Mouse (Mus musculus): ENCODE data around the gene Slc11a1. TPM values are rescaled to one million over a fixed set of nuclear protein-coding genes. Genes with fewer than 3 reads are reported as not detected.

Slc11a1 gene
- total RNA-seq, 2 experiments from 2014 or later, result 48.1 to 60.8 TPM

DNA sequence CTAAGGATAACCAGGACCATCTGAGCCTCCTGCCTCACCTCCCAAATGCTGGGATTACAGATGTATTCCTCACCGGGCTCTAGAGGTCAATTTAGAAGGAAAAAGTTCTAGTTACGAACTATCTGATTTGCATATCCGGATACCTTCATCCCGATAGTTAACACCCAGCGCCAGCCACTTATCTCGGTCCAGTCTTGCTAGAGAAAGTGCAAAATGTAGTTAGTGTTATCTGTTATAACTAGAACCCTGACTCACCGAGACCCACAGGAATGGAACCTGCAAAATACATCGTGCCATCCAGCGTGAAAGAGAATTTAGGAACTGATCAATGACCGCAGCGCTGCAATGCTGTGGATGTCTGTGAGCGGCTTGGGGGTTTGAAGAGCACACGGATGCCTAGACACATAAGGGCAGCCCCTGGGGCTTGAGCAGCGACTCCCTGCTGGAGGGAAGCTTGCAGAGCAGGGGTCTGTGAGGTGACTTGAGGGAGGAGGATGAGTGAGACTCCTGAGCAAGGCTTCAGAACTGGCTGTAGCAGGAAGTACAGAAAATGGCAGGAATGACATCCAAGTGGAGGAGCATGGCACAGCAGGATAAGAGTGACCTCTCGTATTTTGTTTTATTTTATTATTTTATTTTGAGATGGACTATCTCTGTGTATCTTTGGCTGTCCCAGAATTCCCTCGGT, 26.2 kb downstream of the Slc11a1 start:
- ATAC-seq (ENCODE audit: poor library complexity, severe bottlenecking), result no peak

DNA sequence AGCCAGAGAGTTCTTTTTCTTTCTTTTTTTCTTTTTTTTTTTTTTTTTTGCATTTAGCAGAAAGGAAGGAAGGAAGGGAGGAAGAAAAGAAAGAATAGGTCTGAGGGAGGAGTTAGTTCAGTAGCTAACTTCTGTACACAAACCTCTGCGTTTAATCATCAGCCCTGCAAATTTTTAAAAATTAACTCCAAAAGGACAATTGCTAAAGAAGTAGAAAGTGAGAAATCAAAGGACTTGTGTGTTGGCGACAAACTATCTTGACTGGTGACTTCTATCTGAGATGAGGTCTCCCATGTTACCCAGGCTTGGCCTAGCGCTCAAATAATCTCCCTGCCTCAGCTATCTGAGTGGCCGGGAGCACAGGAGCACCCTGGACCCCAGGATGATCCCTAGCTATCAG, 29.2 kb downstream of the Slc11a1 start:
- ATAC-seq (ENCODE audit: poor library complexity, severe bottlenecking), result no peak

DNA sequence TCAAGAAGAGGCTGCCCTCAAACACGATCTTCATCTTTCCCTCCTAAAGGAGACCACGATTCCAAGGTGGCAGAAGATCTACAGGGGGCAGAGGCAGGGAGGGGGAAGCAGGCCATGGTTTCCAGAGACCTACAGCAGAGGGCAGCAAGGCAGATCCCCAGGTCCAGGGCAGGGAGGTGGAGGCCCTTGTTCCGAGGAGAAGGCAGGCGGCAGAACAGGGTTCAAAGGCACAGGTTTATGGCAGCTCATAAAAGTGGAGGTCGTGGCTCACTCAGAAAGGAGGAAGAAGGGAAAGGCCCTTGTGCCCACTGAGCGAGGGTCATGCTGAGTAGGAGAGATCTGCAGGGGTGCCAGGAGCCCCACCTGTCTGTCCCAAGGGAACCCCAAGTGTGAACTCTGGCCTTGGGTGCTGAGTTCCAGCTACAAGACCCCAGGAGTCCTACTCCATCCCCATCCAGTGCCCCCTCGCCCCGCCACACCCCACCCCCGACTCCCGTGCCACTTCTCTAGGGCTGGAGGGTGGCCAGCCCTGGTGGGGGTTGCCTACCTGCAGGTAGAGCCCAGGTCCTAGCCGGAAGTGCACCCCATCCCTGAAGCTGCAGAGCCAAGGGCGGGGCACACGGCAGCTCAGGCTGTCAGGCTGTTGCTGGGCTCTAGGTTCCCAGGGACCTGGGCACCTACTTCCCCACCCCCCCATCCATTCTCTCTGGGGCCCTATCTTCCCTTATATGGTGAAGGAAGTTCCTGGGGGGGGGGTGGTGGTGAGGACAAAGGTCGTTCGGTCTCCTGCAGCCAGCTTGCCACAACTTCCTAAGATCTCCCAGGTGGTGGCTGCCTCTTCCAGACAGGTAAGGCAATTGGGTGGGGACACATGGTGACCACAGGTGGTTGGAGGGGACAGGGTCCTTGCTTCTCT, 33.9 kb downstream of the Slc11a1 start, which contains the start of gene Vil1:
TSS of gene Vil1 (plus strand) at position 788 of the 916 bp plus-strand sequence.
- peak; percentile 47; the same call in 1 of the 2 replicates for ATAC-seq (ENCODE audit: poor library complexity, severe bottlenecking)

DNA sequence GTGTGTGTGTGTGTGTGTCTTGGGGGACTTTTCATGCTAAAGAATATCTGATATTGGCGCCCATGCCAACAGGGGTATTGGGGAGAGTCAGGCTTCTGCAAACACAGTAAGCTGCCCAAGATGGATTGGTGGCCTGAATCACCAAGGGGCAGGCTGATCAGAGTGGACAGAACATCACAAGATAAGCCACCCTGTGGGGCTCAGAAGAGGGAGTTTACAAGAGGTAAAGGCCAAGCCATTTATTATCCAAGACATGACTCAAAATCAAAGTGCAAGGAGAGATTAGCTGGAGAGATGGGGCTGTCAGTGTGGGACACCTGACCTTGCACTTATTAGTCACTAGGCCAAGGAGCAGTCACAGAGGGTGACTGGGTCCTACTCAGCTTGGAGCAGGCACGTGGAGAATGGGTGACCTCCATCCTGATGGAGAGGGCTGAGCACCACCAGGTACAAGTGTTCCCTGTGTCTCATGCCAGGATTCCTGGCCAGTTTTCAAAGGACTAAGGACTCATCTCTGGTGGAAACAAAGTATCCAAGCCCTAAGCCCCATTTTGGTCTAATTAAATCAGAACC, 36.8 kb downstream of the Slc11a1 start:
- no peak for ATAC-seq (ENCODE audit: poor library complexity, severe bottlenecking)

DNA sequence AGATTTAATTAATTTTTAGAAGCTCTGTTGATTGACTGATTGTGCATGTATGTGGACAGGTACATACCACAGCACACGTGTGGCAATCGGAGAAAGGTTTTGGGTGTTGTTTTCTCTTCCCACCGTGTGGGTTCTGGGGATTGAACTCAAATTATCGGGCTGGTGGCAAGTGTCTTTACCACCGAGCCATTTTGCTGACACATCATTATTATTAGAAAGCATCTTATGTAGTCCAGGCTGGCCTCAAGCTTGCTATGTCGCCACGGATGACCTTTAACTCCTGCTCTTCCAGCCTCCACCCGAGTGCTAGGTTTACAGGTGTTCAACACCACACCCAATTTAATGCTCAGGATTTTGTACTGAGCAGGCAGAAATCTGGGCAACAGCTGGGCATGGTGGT, 37.7 kb downstream of the Slc11a1 start:
- ATAC-seq (ENCODE audit: poor library complexity, severe bottlenecking), result no peak

DNA sequence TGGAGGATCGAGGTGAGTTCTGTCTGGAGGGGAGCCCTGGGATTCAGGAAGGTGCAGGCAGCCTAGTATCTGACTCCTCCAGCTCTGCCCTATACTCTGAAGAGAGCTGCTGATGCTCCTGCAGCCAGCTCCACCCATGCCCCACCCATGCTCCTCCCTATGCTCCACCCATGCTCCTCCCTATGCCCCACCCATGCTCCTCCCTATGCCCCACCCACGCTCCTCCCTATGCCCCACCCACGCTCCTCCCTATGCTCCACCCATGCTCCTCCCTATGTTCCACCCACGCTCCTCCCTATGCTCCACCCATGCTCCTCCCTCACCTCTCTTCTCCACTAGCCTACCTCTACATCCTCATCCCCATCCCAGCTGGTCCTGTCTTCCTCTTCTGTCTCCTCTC, 40.1 kb downstream of the Slc11a1 start:
- peak; percentile 91 for ATAC-seq (ENCODE audit: poor library complexity, severe bottlenecking)

DNA sequence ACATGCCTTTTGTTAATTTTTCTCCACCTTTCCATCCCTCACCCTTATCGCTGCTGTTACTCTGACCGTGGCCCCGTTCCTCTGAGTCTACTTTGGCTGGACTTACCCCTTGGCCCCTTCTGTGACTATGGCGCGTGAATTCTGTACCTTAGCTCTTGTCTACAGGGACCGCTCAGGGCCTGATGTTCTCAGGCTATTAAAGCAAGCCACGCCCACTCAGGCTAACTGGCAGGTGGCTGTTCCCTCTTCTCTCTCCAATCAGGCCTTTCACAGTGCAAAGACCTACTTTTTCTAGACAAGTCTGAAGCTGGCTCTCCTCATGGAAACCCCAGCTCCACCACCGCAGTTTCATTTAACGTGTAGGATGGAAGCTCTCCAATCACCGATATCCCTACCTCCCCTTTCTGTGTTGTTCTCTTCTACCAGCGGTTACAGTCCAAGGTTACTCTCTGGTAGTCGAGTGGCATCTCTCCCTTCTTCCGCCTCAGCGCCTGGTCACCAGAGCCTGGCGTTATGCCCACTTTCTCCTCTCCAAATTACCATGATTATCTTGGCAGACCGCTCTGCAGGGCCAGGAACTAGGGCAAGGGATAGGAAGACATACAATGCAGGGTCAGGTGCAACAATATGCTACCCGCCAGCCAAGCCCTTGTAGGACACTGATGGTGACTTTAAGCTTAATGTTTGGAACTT, 43.9 kb downstream of the Slc11a1 start:
- ATAC-seq (ENCODE audit: poor library complexity, severe bottlenecking), result no peak

DNA sequence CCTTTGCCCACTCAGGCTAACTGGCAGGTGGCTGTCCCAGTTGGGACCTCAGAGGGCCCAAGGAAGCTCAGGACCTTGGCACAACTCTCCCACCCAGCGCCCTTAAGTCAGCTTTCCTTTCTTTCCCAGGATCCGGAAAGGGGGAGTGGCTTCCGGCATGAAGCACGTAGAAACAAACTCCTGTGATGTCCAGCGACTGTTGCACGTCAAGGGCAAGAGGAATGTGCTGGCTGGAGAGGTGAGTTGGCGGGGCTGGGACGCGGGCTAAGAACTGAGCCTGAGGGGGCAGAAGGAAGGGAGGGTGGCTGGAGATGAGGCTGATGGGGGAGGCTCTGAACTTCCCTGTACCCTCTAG, 44.4 kb downstream of the Slc11a1 start:
- no peak for ATAC-seq (ENCODE audit: poor library complexity, severe bottlenecking)

DNA sequence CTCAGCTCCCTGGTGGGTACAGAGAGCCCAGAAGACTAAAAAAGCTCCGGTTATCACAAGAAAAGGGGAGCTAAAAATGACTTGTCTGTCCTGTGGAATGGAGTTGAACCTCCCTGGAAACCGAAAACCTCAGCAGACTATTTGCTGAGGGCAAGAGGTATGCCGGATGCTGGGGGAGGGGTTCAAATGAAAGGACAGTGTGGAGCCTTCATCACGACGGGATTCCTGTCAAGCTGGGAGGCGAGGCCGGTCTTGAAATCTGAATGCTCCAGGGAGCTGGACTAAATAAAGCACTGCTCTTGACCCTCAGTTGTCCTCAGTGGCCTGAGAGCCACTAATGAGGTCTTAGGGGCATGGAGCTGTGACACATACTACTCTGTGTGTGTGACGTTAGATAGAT, 48.2 kb downstream of the Slc11a1 start:
- ATAC-seq (ENCODE audit: poor library complexity, severe bottlenecking), result no peak

DNA sequence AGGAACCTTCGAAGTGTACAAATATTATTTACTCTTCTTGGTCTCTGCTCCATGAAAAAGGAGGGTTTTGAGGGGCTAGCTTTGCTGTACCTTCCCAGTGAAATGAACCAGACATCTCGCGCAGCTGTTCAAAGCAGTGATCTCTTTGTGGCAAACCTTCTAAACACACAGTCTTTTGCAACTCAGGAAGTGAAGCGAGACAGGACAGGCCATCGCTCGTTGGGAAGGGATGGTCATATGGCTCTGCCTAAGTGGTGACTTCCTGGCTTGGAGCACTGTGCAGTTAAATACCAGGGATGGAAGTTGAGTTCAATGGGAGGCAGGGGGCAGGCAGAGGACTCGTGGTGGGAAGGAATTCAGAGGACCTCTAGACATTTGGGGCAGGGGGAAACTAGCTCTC, 50.9 kb downstream of the Slc11a1 start:
- ATAC-seq (ENCODE audit: poor library complexity, severe bottlenecking), result peak; percentile 43; the same call in 1 of the 2 replicates

DNA sequence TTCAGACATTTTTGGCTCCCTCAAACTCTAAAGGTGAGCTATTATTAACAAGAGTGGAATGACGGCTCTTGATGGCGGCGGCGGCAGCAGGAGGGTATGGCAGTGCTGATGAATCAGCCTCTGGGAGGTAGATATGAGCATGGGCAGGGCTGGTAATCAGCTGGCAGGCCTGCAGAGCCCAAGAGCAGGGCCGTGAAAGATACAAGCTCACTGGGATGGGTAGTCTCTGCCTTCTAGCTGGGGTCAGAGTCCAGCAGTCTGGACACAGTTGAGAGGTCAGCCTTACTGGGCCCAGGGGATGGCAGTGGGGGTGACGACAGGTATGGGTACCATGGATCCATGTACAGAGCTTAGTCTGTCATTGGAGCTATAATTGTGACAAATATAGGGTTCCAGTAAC, 58.2 kb downstream of the Slc11a1 start:
- ATAC-seq (ENCODE audit: poor library complexity, severe bottlenecking), result no peak

DNA sequence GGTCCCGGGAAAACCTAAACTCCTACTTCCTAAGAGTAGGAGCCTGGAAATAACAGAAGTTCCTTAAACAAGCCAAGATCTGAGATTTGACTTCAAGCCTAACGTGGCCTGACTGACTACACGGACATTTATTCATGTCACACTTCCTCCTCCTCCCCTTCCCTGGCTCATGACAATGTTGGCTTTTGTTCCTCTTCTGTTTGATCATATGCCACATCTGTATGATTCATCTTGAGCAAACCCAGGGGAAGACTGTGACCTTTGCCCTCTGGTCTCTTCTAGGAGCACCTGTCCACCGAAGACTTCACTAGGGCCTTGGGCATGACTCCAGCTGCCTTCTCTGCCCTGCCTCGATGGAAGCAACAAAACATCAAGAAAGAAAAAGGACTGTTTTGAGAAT, 59.6 kb downstream of the Slc11a1 start:
- ATAC-seq (ENCODE audit: poor library complexity, severe bottlenecking), result peak; percentile 69

DNA sequence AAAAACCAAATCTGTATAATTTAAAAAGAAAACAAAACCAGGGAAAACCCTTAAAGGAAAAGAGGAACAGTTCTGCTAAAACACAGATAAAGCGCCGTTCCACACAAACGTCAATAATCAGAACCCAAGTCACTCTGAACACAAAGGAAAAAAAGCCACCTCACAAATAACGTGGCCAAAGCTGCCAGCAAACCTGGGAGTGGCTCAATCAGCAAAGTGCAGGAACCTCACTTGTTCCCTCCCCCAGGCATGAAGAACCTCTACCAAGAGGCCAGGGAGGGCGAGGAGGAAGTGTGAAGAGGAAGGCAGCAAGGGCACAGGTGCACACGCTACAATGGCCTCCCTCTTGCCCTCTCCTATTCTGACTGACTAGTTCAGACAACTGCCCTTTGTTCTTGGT, 60.6 kb downstream of the Slc11a1 start:
- peak; percentile 89 for ATAC-seq (ENCODE audit: poor library complexity, severe bottlenecking)

Other genes with a start within 250 kb of the Slc11a1 start
- gene Rufy4, start 249.7 kb upstream of the Slc11a1 start, total RNA-seq (2015), result 0.25 and 0.38 TPM in 2 replicates
- 1.1 and 2.5 TPM in 2 replicates for gene Rufy4, start 249.7 kb upstream of the Slc11a1 start, total RNA-seq (2017)
- gene Cxcr2, start 221.2 kb upstream of the Slc11a1 start, total RNA-seq (2015), result 63.7 and 72.6 TPM in 2 replicates
- gene Cxcr2, start 221.2 kb upstream of the Slc11a1 start, total RNA-seq (2017), result 77.3 and 107 TPM in 2 replicates
- 0.20 and 0.87 TPM in 2 replicates for gene Cxcr1, start 180.6 kb upstream of the Slc11a1 start, total RNA-seq (2015)
- 0.18 TPM in 1 of 2 replicates, not detected in the other for gene Cxcr1, start 180.6 kb upstream of the Slc11a1 start, total RNA-seq (2017)
- gene Arpc2, start 139.1 kb upstream of the Slc11a1 start, total RNA-seq (2015), result 1,564 and 1,782 TPM in 2 replicates
- 803 and 834 TPM in 2 replicates for gene Arpc2, start 139.1 kb upstream of the Slc11a1 start, total RNA-seq (2017)
- not detected in 2 replicates for gene Gpbar1, start 96.6 kb upstream of the Slc11a1 start, total RNA-seq (2015)
- gene Gpbar1, start 96.6 kb upstream of the Slc11a1 start, total RNA-seq (2017), result not detected in 2 replicates
- gene Aamp, start 90.5 kb upstream of the Slc11a1 start, total RNA-seq (2015), result 27.8 and 33.6 TPM in 2 replicates
- 48.2 and 59.5 TPM in 2 replicates for gene Aamp, start 90.5 kb upstream of the Slc11a1 start, total RNA-seq (2017)
- gene Pnkd, start 90.3 kb upstream of the Slc11a1 start, total RNA-seq (2015), result 23.5 and 23.6 TPM in 2 replicates
- gene Pnkd, start 90.3 kb upstream of the Slc11a1 start, total RNA-seq (2017), result 7.7 and 8.9 TPM in 2 replicates
- 13.6 and 15.5 TPM in 2 replicates for gene Tmbim1, start 69.6 kb upstream of the Slc11a1 start, total RNA-seq (2015)
- 11.3 and 13.8 TPM in 2 replicates for gene Tmbim1, start 69.6 kb upstream of the Slc11a1 start, total RNA-seq (2017)
- 0.07 TPM in 1 of 2 replicates, not detected in the other for gene Catip, start 13.1 kb upstream of the Slc11a1 start, total RNA-seq (2015)
- 0.26 TPM in 1 of 2 replicates, not detected in the other for gene Catip, start 13.1 kb upstream of the Slc11a1 start, total RNA-seq (2017)
- gene Ctdsp1, start 16.3 kb downstream of the Slc11a1 start, total RNA-seq (2015), result 130 and 145 TPM in 2 replicates
- gene Ctdsp1, start 16.3 kb downstream of the Slc11a1 start, total RNA-seq (2017), result 53.2 and 61.1 TPM in 2 replicates
- gene Vil1, start 34.2 kb downstream of the Slc11a1 start, total RNA-seq (2015), result not detected in 2 replicates
- not detected in 2 replicates for gene Vil1, start 34.2 kb downstream of the Slc11a1 start, total RNA-seq (2017)
- 36.8 and 40.0 TPM in 2 replicates for gene Cnot9, start 130.9 kb downstream of the Slc11a1 start, total RNA-seq (2015)
- gene Cnot9, start 130.9 kb downstream of the Slc11a1 start, total RNA-seq (2017), result 58.0 and 71.2 TPM in 2 replicates
- gene Plcd4, start 167.7 kb downstream of the Slc11a1 start, total RNA-seq (2015), result not detected in 2 replicates
- gene Plcd4, start 167.7 kb downstream of the Slc11a1 start, total RNA-seq (2017), result not detected in 2 replicates
- 14.7 and 18.0 TPM in 2 replicates for gene Usp37, start 169.1 kb downstream of the Slc11a1 start, total RNA-seq (2015)
- gene Usp37, start 169.1 kb downstream of the Slc11a1 start, total RNA-seq (2017), result 23.0 and 26.4 TPM in 2 replicates
- gene Zfp142, start 213.1 kb downstream of the Slc11a1 start, total RNA-seq (2015), result 14.5 and 16.2 TPM in 2 replicates
- 6.2 and 7.2 TPM in 2 replicates for gene Zfp142, start 213.1 kb downstream of the Slc11a1 start, total RNA-seq (2017)
- gene Bcs1l, start 213.1 kb downstream of the Slc11a1 start, total RNA-seq (2015), result 9.8 and 9.9 TPM in 2 replicates
- gene Bcs1l, start 213.1 kb downstream of the Slc11a1 start, total RNA-seq (2017), result 8.3 and 10.9 TPM in 2 replicates
- gene Rnf25, start 226.2 kb downstream of the Slc11a1 start, total RNA-seq (2015), result 24.5 and 27.6 TPM in 2 replicates
- gene Rnf25, start 226.2 kb downstream of the Slc11a1 start, total RNA-seq (2017), result 38.1 and 41.3 TPM in 2 replicates
- 1.8 TPM in 1 of 2 replicates, not detected in the other for gene Stk36, start 226.2 kb downstream of the Slc11a1 start, total RNA-seq (2015)
- gene Stk36, start 226.2 kb downstream of the Slc11a1 start, total RNA-seq (2017), result not detected in 2 replicates